Mouse (Mus musculus) embryonic facial prominence, embryonic 15.5 days (tissue): ENCODE measurements around the gene Magee1. TPM values are rescaled to one million over a fixed set of nuclear protein-coding genes. Genes with fewer than 3 reads are reported as not detected.
"Not testable (repeated sequence)": the region's sequence is repeated elsewhere in the genome, so short reads cannot be mapped to it uniquely, and the experiment has no call there.

ENCODE experiments used
- ATAC-seq: fragments of 200-750 bp; cut with Nextera tagmentation; 2 replicates; pipeline ENCODE4 v1.8.0; 2017; ENCODE audit warnings: low read depth, moderate TSS enrichment; ENCODE audit not compliant: insufficient number of reproducible peaks, low FRiP score, low TSS enrichment
- H3K27ac ChIP-seq: fragments of 300-500 bp; sonication (generic); replicated peaks from 2 replicates; pipeline ENCODE4 v1.5.1; 2015; ENCODE audit warnings: mild to moderate bottlenecking, inconsistent platforms
- H3K27me3 ChIP-seq: fragments of 300-500 bp; sonication (generic); 2 replicates; pipeline ENCODE4 v1.6.1; 2015; ENCODE audit warnings: inconsistent platforms
- H3K36me3 ChIP-seq: fragments of 300-500 bp; sonication (generic); 2 replicates; pipeline ENCODE4 v1.6.1; 2015; ENCODE audit warnings: mild to moderate bottlenecking, inconsistent platforms
- H3K4me1 ChIP-seq: fragments of 300-500 bp; sonication (generic); 2 replicates; pipeline ENCODE4 v1.6.1; 2015; ENCODE audit warnings: inconsistent platforms
- H3K4me2 ChIP-seq: fragments of 300-500 bp; sonication (generic); replicated peaks from 2 replicates; pipeline ENCODE4 v1.6.1; 2015; ENCODE audit warnings: mild to moderate bottlenecking, inconsistent platforms
- H3K4me3 ChIP-seq: fragments of 300-500 bp; sonication (generic); replicated peaks from 2 replicates; pipeline ENCODE4 v1.5.1; 2015; ENCODE audit warnings: mild to moderate bottlenecking, inconsistent platforms
- H3K9ac ChIP-seq: fragments of 300-500 bp; sonication (generic); 2 replicates; pipeline ENCODE4 v1.6.1; 2015; ENCODE audit warnings: inconsistent platforms
- H3K9me3 ChIP-seq: fragments of 300-500 bp; sonication (generic); replicated peaks from 2 replicates; pipeline ENCODE4 v1.6.1; 2016; ENCODE audit warnings: inconsistent platforms
- WGBS: fragments of 180-500 bp; shearing (Covaris S2); methylation state at CpG from one replicate; pipeline ENCODE4 v1.1.7; 2015; 5-methylcytosine and 5-hydroxymethylcytosine counted together
- polyA plus RNA-seq: library from polyadenylated mRNA; unstranded; fragments of >200 nt; fragmentation: Nextera tagmentation; extraction: Ambion mirVana; gene quantifications from 2 replicates; pipeline ENCODE4 v1.2.1, GENCODE M21; 2015

Gene Magee1
- 26.2 and 27.1 TPM in 2 replicates for polyA plus RNA-seq

DNA sequence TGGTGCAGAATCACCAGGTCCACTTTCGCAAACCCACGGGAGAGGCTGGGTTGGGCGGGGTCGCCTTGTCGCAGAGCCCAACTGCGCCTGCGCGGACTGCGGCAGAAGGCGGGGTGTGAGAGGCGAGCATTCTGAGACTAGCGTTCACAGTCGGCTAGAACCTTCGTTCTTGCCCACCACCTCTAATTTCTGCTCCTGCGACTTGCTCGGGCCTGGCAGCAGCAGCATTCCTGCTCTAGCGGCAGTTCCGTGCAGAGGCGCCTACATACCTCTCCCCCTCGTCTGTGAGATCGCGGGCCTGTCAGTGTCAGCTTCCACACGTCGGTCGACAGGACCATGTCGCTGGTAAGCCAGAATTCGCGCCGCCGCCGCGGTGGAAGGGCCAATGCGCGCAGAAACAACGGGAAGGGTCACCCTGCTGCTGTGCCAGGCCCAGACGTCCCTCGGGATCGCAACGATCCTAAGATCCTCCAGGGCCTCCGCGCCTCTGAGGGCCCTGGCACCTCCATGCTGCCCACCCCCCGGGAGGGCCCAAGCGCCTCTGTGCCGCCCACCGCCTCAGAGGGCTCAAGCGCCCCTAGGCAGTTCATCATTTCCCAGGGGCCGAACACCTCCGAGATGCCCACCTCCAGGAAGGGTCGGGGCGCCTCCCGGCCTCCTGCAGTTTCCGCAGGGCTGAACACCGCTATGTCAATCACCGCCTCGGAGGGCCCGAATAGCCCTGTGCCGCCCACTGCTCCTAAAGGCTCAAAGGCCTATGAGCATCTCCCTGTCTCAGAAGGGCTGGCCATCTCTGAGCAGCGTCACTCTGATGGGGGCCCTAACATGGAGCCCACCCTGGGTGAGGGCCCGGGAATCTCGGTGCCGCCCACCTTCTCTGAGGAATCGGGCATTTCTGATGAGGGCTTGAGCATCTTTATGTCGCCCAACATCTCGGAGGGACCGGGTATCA is at the start of gene Magee1:
Gene Magee1, plus strand, starts transcription at position 104 of the 952 bp plus-strand sequence.
- WGBS = 14% methylated on average over 65 of the region's 65 CpGs
- Histone ChIP-seq H3K36me3 (no peaks in the 10 kb centered on the region), H3K4me2 (peak within 1 kb of the TSS; percentile 70), H3K27ac (peak within 1 kb of the TSS; percentile 73), H3K27me3 (peaks cover 14% of the 10 kb centered on the region), H3K9ac (peak within 1 kb of the TSS; percentile 59), H3K4me3 (peak within 1 kb of the TSS; percentile 58), H3K9me3 (no peaks in the 10 kb centered on the region), H3K4me1 (no peaks in the 10 kb centered on the region)
- peak; percentile 69 for ATAC-seq

DNA sequence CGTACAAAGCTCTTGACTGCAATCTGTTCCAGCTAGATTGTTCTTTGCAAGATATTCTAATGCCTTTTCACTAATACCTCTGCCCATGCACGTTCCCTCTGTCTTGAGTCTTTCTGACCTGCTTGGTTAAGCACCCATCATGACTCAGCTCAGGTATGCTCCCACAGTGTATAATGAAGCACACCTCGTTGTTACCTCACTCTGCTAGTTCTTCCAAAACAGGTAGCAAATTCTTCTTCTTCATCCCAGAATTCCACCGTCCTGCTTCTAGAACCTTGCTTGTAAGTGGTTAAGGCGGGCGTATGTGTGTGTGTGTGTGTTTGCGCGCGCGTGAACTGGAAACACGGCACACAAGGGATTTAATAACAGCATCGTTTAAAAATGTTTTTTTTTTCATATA is 41.0 kb upstream of the Magee1 start:
- H3K9ac ChIP-seq = peak overlapping the region; percentile 31; the same call in 1 of the 2 replicates
- H3K27me3 ChIP-seq = no peaks in the 10 kb centered on the region
- WGBS = 3% methylated on average over 12 of the region's 12 CpGs
- H3K36me3 ChIP-seq = no peaks in the 10 kb centered on the region
- no peaks in the 10 kb centered on the region for H3K4me1 ChIP-seq
- no peaks in the 10 kb centered on the region for H3K9me3 ChIP-seq
- H3K4me3 ChIP-seq = peak overlapping the region; percentile 62
- ATAC-seq = 0 out of 2 replicates have a peak, but pooled peaks have one; percentile 7
- peak overlapping the region; percentile 60 for H3K4me2 ChIP-seq
- no peak overlapping the region for H3K27ac ChIP-seq

DNA sequence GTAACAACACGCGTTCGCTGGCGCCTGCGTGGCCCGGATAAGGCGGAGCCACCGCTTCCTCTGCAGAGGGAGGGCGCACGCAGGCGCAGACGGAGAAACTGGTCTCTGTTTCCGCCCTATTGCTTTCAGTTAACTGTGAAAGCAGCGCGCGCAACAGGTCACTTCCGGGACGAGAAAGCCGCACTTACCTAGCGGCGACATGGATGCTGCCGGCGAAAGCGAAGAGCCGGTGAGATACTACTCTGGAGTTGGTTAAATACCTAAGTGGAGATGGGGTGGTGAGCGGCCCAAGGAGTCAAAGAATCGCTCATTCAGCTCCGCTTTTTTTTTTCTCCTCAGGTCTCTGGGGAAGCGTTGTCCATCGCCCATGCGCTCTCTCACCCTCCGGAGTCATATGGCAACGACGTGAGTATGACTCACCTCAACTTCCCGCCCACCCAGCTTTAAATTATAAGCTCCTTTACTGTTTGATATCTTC is 40.5 kb upstream of the Magee1 start, which contains the start of gene Pbdc1:
Gene Pbdc1, plus strand, starts transcription at position 142 of the 478 bp plus-strand sequence.
- peak within 1 kb of the TSS; percentile 60; the same call in 1 of the 2 replicates for H3K27ac ChIP-seq
- WGBS = 4% methylated on average over 35 of the region's 35 CpGs
- ATAC-seq = peak; percentile 93

DNA sequence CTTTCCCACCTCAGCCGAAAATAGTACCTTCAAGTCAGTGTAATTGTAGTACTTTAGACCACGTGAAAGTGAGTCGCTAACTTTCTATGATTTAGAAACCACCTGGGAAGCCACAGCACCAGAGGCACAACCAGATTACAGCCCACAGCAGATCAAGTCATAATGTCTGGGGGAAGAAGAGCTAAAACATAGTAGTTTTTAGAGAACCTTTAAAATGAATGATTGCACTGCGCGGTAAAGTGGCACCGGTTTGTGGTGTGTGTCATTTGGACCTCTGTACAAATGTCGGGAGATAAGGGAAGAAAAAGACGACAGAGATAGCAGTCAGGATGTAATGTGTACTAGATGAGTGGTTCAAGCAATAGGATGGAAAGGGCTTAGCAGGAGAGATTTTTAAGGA is 40.1 kb upstream of the Magee1 start:
- 9% methylated on average over 8 of the region's 8 CpGs for WGBS
- Histone ChIP-seq H3K9me3 (no peaks in the 10 kb centered on the region), H3K27ac (no peak overlapping the region), H3K4me3 (peak overlapping the region; percentile 62), H3K9ac (peak overlapping the region; percentile 39), H3K4me2 (peak overlapping the region; percentile 60), H3K4me1 (no peaks in the 10 kb centered on the region), H3K36me3 (no peaks in the 10 kb centered on the region), H3K27me3 (no peaks in the 10 kb centered on the region)
- ATAC-seq = no peak

More for the DNA sequence above, 40.5 kb upstream of the Magee1 start, which contains the start of gene Pbdc1:
- Histone ChIP-seq H3K27me3 (no peaks in the 10 kb centered on the region), H3K4me3 (peak within 1 kb of the TSS; percentile 62), H3K9me3 (no peaks in the 10 kb centered on the region), H3K9ac (peak within 1 kb of the TSS; percentile 39), H3K4me1 (no peaks in the 10 kb centered on the region), H3K36me3 (no peaks in the 10 kb centered on the region), H3K4me2 (peak within 1 kb of the TSS; percentile 60)

DNA sequence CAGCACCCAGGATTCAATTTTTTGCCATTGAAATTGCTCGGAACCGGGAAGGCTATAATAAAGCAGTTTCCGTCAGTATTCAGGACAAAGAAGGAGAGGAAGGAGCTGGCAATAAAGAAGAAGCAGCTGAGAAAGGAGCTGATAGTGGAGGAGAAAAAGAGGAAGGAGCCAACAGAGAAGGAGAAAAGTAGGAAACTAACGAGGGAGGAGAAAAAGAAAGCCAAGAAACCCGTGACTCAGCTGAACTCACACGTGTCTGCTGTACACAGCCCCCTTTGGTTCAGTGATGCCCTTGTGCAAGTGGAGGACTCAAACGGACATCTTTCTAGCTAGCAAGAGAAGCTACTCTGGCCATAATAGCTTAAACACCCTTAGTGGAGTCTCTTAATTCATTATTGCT is 37.2 kb upstream of the Magee1 start:
- H3K9ac ChIP-seq, H3K9me3 ChIP-seq, H3K36me3 ChIP-seq, ATAC-seq, H3K4me1 ChIP-seq, H3K27me3 ChIP-seq, H3K4me2 ChIP-seq, H3K27ac ChIP-seq, H3K4me3 ChIP-seq: not testable (repeated sequence)
- WGBS = 86% methylated on average over 7 of the region's 7 CpGs

DNA sequence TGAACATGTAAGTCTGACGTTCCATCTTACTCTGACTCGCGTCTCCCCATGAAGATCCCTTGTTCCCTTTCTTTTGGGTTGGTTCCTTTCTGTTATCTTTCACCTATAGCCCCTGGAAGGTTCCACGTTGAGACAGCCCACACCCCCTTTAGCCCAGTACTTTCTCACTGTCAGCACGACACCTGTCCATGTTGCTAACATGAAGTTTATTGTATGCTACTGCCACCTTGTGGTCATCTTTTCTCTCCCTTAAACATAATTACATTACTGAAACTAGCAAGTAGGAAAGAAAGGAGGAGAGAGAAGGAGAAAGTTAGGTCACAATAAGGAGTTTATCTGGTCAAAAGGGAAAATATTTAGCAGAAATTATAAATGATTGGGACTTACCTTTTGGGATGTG is 16.0 kb upstream of the Magee1 start:
- ATAC-seq = no peak
- 42% methylated on average over 5 of the region's 5 CpGs for WGBS

DNA sequence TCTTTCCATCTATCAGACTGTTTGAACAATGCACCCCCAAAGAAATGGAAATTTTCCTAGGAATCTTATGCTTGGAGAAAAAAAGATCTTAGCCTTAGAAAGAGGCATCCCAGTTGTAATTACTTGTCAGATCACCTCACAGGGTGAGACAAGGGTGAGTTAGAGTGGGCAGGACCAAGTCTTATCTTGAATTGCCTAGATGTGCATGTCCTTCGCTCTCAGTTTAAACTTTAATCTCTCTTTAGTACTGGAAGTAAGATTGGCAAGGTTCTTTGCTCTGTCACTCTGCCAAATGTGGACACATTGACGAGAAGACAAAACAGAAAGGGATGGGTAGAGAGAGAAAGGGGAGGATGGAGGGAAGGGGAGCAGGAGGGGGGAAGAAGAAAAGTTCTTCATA is 5.2 kb upstream of the Magee1 start:
- H3K4me2 ChIP-seq = no peak overlapping the region
- no peaks in the 10 kb centered on the region for H3K27me3 ChIP-seq
- no peaks in the 10 kb centered on the region for H3K36me3 ChIP-seq
- WGBS = 72% methylated on average over 2 of the region's 2 CpGs
- H3K9me3 ChIP-seq = no peaks in the 10 kb centered on the region
- no peak overlapping the region for H3K27ac ChIP-seq
- no peak overlapping the region for H3K4me3 ChIP-seq
- no peak overlapping the region for H3K9ac ChIP-seq
- H3K4me1 ChIP-seq = no peaks in the 10 kb centered on the region
- ATAC-seq = no peak

More for the DNA sequence above, 16.0 kb upstream of the Magee1 start:
- no peaks in the 10 kb centered on the region for H3K9me3 ChIP-seq
- H3K27ac ChIP-seq = no peak overlapping the region
- H3K36me3 ChIP-seq = no peaks in the 10 kb centered on the region
- no peaks in the 10 kb centered on the region for H3K4me1 ChIP-seq
- H3K4me3 ChIP-seq = no peak overlapping the region
- H3K27me3 ChIP-seq = no peaks in the 10 kb centered on the region
- H3K4me2 ChIP-seq = no peak overlapping the region
- no peak overlapping the region for H3K9ac ChIP-seq

DNA sequence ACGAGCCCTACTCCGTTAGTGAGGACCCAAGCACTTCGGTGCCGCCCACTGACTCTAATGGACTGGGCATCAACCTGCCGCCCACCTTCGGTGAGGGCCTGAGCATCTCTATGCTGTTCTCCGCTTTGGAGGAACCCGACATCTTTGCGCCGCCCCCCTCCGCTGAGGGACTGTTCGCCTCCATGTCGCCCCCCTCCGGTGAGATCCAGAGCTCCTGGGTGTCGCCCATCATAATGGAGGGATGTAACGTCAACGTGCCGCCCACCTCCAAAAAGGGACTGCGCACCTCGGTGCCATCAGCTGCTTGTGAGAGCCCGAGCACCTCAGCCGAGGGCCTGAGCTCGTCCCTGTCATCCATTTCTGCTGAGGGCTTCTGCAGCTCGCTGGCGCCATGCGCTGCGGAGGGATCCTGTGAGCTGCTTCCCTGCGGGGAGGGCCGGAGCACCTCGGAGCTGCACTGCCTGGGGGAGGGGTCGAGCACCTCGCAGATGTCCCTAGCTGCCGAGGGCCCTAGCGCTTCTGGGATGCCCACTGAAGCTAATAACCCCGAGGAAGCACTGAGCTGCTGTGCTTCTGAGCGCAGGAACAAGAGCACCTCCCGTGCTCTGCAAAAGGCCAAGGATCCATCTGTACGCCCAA is 1.2 kb downstream of the Magee1 start:
- 16% methylated on average over 38 of the region's 38 CpGs for WGBS
- ATAC-seq = peak; percentile 78
- Histone ChIP-seq H3K4me1 (no peaks in the 10 kb centered on the region), H3K27me3 (peaks cover 14% of the 10 kb centered on the region), H3K36me3 (no peaks in the 10 kb centered on the region), H3K27ac (no peak overlapping the region), H3K9ac (peak overlapping the region; percentile 59; the same call in 1 of the 2 replicates), H3K4me2 (peak overlapping the region; percentile 70), H3K9me3 (no peaks in the 10 kb centered on the region), H3K4me3 (peak overlapping the region; percentile 58)

DNA sequence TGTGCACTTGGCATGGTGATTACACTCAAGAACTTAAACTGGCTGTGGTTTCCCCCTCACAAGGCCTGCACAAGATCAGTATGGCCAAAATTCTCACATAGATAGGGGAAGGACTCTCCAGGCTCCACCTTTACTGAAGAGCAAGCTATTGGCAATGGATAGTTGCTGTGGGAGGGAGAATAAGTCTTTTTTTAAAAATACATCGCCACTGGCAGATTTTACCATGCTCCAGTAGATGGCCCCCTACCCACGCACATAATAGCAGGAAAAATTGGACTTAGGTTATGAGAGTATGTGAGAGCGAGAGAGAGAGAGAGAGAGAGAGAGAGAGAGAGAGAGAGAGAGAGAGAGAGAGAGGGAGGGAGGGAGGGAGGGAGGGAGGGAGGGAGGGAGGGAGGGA is 4.7 kb downstream of the Magee1 start:
- Histone ChIP-seq H3K4me3 (no peak overlapping the region), H3K4me1 (no peaks in the 10 kb centered on the region), H3K36me3 (no peaks in the 10 kb centered on the region), H3K4me2 (no peak overlapping the region), H3K9me3 (no peaks in the 10 kb centered on the region), H3K27me3 (peaks cover 14% of the 10 kb centered on the region), H3K9ac (no peak overlapping the region), H3K27ac (no peak overlapping the region)
- 7% methylated on average over 2 of the region's 3 CpGs for WGBS
- ATAC-seq = no peak

DNA sequence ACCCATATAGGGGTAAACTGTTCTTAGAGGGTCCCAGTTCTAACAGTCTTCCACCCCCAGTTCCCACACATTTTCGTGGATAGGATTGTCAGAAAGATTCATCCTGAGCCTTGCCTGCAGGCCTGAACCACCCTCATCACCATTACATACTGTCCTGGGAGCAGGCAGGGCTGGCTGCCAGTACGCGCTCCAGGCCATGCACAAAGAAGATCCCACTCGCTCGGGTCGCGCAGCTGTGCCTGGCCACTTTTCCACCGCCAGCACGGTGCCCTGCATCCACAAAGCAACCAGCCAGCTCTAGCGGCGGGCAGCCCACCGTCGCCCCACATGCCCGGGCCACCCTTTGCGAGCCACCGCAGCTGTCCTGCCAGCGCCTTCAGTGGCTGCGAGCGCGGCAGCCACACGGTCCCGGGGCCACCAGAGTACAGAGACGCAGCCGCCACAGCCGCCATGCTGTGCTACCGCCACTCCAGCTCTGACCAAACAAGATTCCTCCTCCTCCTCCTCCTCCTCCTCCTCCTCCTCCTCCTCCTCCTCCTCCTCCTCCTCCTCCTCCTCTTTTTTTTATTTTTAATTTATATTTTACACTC is 31.8 kb downstream of the Magee1 start:
- ATAC-seq = no peak
- no peaks in the 10 kb centered on the region for H3K4me1 ChIP-seq
- H3K27me3 ChIP-seq = peaks cover 3% of the 10 kb centered on the region
- H3K4me2 ChIP-seq = peak overlapping the region; percentile 34
- H3K9me3 ChIP-seq = no peaks in the 10 kb centered on the region
- peak overlapping the region; percentile 16; the same call in 1 of the 2 replicates for H3K4me3 ChIP-seq
- H3K27ac ChIP-seq = no peak overlapping the region
- no peak overlapping the region for H3K9ac ChIP-seq
- WGBS = 48% methylated on average over 22 of the region's 26 CpGs
- no peaks in the 10 kb centered on the region for H3K36me3 ChIP-seq

DNA sequence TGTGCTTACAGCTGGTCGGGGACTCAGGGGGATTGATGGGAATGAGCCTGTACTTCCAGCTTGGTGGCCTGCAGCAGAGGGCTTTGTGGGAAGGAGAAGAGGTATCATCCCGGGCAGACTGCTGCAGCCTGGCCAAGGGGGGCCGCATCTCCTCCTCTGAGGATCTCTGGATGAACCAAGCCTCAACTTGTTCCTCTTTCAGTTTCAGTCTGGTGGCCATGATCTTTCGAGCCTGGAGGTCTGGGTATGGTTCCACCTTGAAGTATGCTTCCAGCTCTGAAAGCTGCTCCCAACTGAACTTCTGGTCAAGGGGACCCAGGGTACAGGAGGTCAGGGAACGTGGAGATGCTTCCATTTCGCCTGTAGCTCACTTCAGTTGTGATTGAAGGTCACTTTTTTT is 44.8 kb downstream of the Magee1 start:
- H3K36me3 ChIP-seq, H3K9ac ChIP-seq, H3K9me3 ChIP-seq, H3K4me3 ChIP-seq, ATAC-seq, H3K27ac ChIP-seq, H3K4me2 ChIP-seq, H3K4me1 ChIP-seq: not testable (repeated sequence)
- 73% methylated on average over 6 of the region's 6 CpGs for WGBS
- peaks cover 10% of the 10 kb centered on the region; the same call in 1 of the 2 replicates for H3K27me3 ChIP-seq
